Mouse (Mus musculus) heart, postnatal 0 days (tissue): ENCODE measurements around the gene Tanc1.
"Not testable (repeated sequence)": the region's sequence is repeated elsewhere in the genome, so short reads cannot be mapped to it uniquely, and the experiment has no call there.

ENCODE experiments used
- CTCF ChIP-seq: IDR thresholded peaks from 2 replicates; pipeline ENCODE4 v1.5.1; 2016; ENCODE audit warnings: antibody characterized with exemption, control low read depth, low read depth
- EP300 ChIP-seq: IDR thresholded peaks from 2 replicates; pipeline ENCODE4 v1.6.1; 2016; ENCODE audit warnings: antibody characterized with exemption, low read depth

GRCm38 (mm10) chr2:59564029-59564611, 47.7 kb upstream of the Tanc1 start:
- not testable (repeated sequence) for TF ChIP-seq CTCF, EP300
